Mouse (Mus musculus): ENCODE measurements around the gene Cmtm2b. TPM values are rescaled to one million over a fixed set of nuclear protein-coding genes. Genes with fewer than 3 reads are reported as not detected.

Gene Cmtm2b
- polyA plus RNA-seq, 1 experiment from 2014 or later = not detected

GRCm38 (mm10) chr8:104334196-104334595 is 12.2 kb downstream of the Cmtm2b start:
- Histone ChIP-seq H3K27ac (no peak overlapping the region), H3K4me3 (no peak overlapping the region), H3K4me1 (peaks cover 1% of the 10 kb centered on the region; the same call in 1 of the 2 replicates), H3K36me3 (no peaks in the 10 kb centered on the region), H3K9me3 (replicated peaks) (no peaks in the 10 kb centered on the region), H3K27me3 (ENCODE audit: low read depth, poor library complexity, severe bottlenecking) (no peaks in the 10 kb centered on the region)
- no peak for DNase-seq (ENCODE audit: low spot score)
- WGBS = 81% methylated on average over 1 of the region's 1 CpGs

GRCm38 (mm10) chr8:104336806-104337205 is 14.8 kb downstream of the Cmtm2b start:
- H3K27me3 ChIP-seq (ENCODE audit: low read depth, poor library complexity, severe bottlenecking) = no peaks in the 10 kb centered on the region
- H3K27ac ChIP-seq = no peak overlapping the region
- no peaks in the 10 kb centered on the region for H3K9me3 ChIP-seq (replicated peaks)
- peaks cover 26% of the 10 kb centered on the region for H3K4me1 ChIP-seq
- peak; percentile 23 for DNase-seq (ENCODE audit: low spot score)
- H3K4me3 ChIP-seq = no peak overlapping the region
- WGBS = 85% methylated on average over 1 of the region's 1 CpGs
- H3K36me3 ChIP-seq = no peaks in the 10 kb centered on the region

- H3K27me3 ChIP-seq (ENCODE audit: low read depth, poor library complexity, severe bottlenecking) = no peaks in the 10 kb centered on the region
- H3K9me3 ChIP-seq (replicated peaks) = no peaks in the 10 kb centered on the region
- DNase-seq (ENCODE audit: low spot score) = peak; percentile 28
- H3K36me3 ChIP-seq = no peaks in the 10 kb centered on the region
- H3K4me3 ChIP-seq = no peak overlapping the region
- H3K4me1 ChIP-seq = peaks cover 27% of the 10 kb centered on the region
- H3K27ac ChIP-seq = no peak overlapping the region
- WGBS = 52% methylated on average over 3 of the region's 3 CpGs
These were observed 15.9 kb downstream of the Cmtm2b start for GRCm38 (mm10) chr8:104337890-104338289.

GRCm38 (mm10) chr8:104339229-104339982 is 17.4 kb downstream of the Cmtm2b start, which contains the start of gene Cmtm3:
Cmtm3 (plus strand) TSS chr8:104339410.
- DNase-seq (ENCODE audit: low spot score) = peak; percentile 32
- peak within 1 kb of the TSS; percentile 90 for H3K27ac ChIP-seq

GRCm38 (mm10) chr8:104339983-104340232 is 17.9 kb downstream of the Cmtm2b start:
- peak overlapping the region; percentile 90 for H3K27ac ChIP-seq
- DNase-seq (ENCODE audit: low spot score) = peak; percentile 36

More at GRCm38 (mm10) chr8:104339229-104339982, 17.4 kb downstream of the Cmtm2b start, which contains the start of gene Cmtm3:
- no peaks in the 10 kb centered on the region for H3K9me3 ChIP-seq (replicated peaks)
- WGBS = 16% methylated on average over 18 of the region's 18 CpGs
- no peaks in the 10 kb centered on the region for H3K27me3 ChIP-seq (ENCODE audit: low read depth, poor library complexity, severe bottlenecking)
- peaks cover 32% of the 10 kb centered on the region for H3K4me1 ChIP-seq
- peak within 1 kb of the TSS; percentile 68 for H3K4me3 ChIP-seq
- H3K36me3 ChIP-seq = no peaks in the 10 kb centered on the region

GRCm38 (mm10) chr8:104340233-104341105 is 18.4 kb downstream of the Cmtm2b start:
- H3K4me3 ChIP-seq = peak overlapping the region; percentile 68
- no peaks in the 10 kb centered on the region for H3K27me3 ChIP-seq (ENCODE audit: low read depth, poor library complexity, severe bottlenecking)
- DNase-seq (ENCODE audit: low spot score) = peak; percentile 86
- H3K4me1 ChIP-seq = peaks cover 32% of the 10 kb centered on the region
- peaks cover 7% of the 10 kb centered on the region; the same call in 1 of the 2 replicates for H3K36me3 ChIP-seq
- under 1% methylated on average over 51 of the region's 54 CpGs for WGBS
- H3K9me3 ChIP-seq (replicated peaks) = no peaks in the 10 kb centered on the region
- H3K27ac ChIP-seq = peak overlapping the region; percentile 90

More at GRCm38 (mm10) chr8:104339983-104340232, 17.9 kb downstream of the Cmtm2b start:
- H3K27me3 ChIP-seq (ENCODE audit: low read depth, poor library complexity, severe bottlenecking) = no peaks in the 10 kb centered on the region
- peak overlapping the region; percentile 68 for H3K4me3 ChIP-seq
- H3K36me3 ChIP-seq = peaks cover 4% of the 10 kb centered on the region; the same call in 1 of the 2 replicates
- no peaks in the 10 kb centered on the region for H3K9me3 ChIP-seq (replicated peaks)
- peaks cover 32% of the 10 kb centered on the region for H3K4me1 ChIP-seq
- WGBS = 1% methylated on average over 6 of the region's 6 CpGs

GRCm38 (mm10) chr8:104341106-104341561 is 19.1 kb downstream of the Cmtm2b start:
- peak overlapping the region; percentile 68 for H3K4me3 ChIP-seq
- peak overlapping the region; percentile 90 for H3K27ac ChIP-seq
- no peak for DNase-seq (ENCODE audit: low spot score)
- H3K9me3 ChIP-seq (replicated peaks) = no peaks in the 10 kb centered on the region
- no peaks in the 10 kb centered on the region for H3K27me3 ChIP-seq (ENCODE audit: low read depth, poor library complexity, severe bottlenecking)
- peaks cover 13% of the 10 kb centered on the region for H3K36me3 ChIP-seq
- under 1% methylated on average over 24 of the region's 24 CpGs for WGBS
- peaks cover 32% of the 10 kb centered on the region for H3K4me1 ChIP-seq

GRCm38 (mm10) chr8:104341678-104342077 is 19.6 kb downstream of the Cmtm2b start:
- 48% methylated on average over 6 of the region's 6 CpGs for WGBS
- Histone ChIP-seq H3K27me3 (ENCODE audit: low read depth, poor library complexity, severe bottlenecking) (no peaks in the 10 kb centered on the region), H3K4me1 (peaks cover 34% of the 10 kb centered on the region), H3K9me3 (replicated peaks) (no peaks in the 10 kb centered on the region), H3K4me3 (peak overlapping the region; percentile 68), H3K27ac (peak overlapping the region; percentile 90), H3K36me3 (peaks cover 19% of the 10 kb centered on the region)
- DNase-seq (ENCODE audit: low spot score) = no peak

GRCm38 (mm10) chr8:104342426-104342825 is 20.4 kb downstream of the Cmtm2b start:
- Histone ChIP-seq H3K4me1 (peaks cover 39% of the 10 kb centered on the region), H3K4me3 (no peak overlapping the region), H3K27ac (no peak overlapping the region), H3K9me3 (replicated peaks) (no peaks in the 10 kb centered on the region), H3K27me3 (ENCODE audit: low read depth, poor library complexity, severe bottlenecking) (no peaks in the 10 kb centered on the region), H3K36me3 (peaks cover 26% of the 10 kb centered on the region)
- no peak for DNase-seq (ENCODE audit: low spot score)
- 81% methylated on average over 5 of the region's 5 CpGs for WGBS

GRCm38 (mm10) chr8:104343957-104344356 is 21.9 kb downstream of the Cmtm2b start:
- Histone ChIP-seq H3K4me1 (peaks cover 39% of the 10 kb centered on the region), H3K9me3 (replicated peaks) (no peaks in the 10 kb centered on the region), H3K27ac (no peak overlapping the region), H3K36me3 (peaks cover 39% of the 10 kb centered on the region), H3K27me3 (ENCODE audit: low read depth, poor library complexity, severe bottlenecking) (no peaks in the 10 kb centered on the region), H3K4me3 (no peak overlapping the region)
- WGBS = 17% methylated on average over 7 of the region's 7 CpGs
- peak; percentile 92 for DNase-seq (ENCODE audit: low spot score)

GRCm38 (mm10) chr8:104344622-104345021 is 22.6 kb downstream of the Cmtm2b start:
- no peak overlapping the region for H3K27ac ChIP-seq
- no peak for DNase-seq (ENCODE audit: low spot score)
- H3K9me3 ChIP-seq (replicated peaks) = no peaks in the 10 kb centered on the region
- 89% methylated on average over 5 of the region's 5 CpGs for WGBS
- H3K4me1 ChIP-seq = peaks cover 34% of the 10 kb centered on the region
- H3K36me3 ChIP-seq = peaks cover 40% of the 10 kb centered on the region
- H3K27me3 ChIP-seq (ENCODE audit: low read depth, poor library complexity, severe bottlenecking) = no peaks in the 10 kb centered on the region
- H3K4me3 ChIP-seq = no peak overlapping the region

GRCm38 (mm10) chr8:104346706-104347105 is 24.7 kb downstream of the Cmtm2b start:
- DNase-seq (ENCODE audit: low spot score) = no peak
- peaks cover 15% of the 10 kb centered on the region for H3K4me1 ChIP-seq
- peaks cover 46% of the 10 kb centered on the region for H3K36me3 ChIP-seq
- WGBS = 57% methylated on average over 12 of the region's 12 CpGs
- H3K27me3 ChIP-seq (ENCODE audit: low read depth, poor library complexity, severe bottlenecking) = no peaks in the 10 kb centered on the region
- H3K27ac ChIP-seq = peak overlapping the region; percentile 30; the same call in 1 of the 2 replicates
- H3K9me3 ChIP-seq (replicated peaks) = no peaks in the 10 kb centered on the region
- no peak overlapping the region for H3K4me3 ChIP-seq

- H3K27me3 ChIP-seq (ENCODE audit: low read depth, poor library complexity, severe bottlenecking) = no peaks in the 10 kb centered on the region
- peaks cover 64% of the 10 kb centered on the region for H3K36me3 ChIP-seq
- H3K9me3 ChIP-seq (replicated peaks) = no peaks in the 10 kb centered on the region
- H3K4me1 ChIP-seq = peaks cover 8% of the 10 kb centered on the region; the same call in 1 of the 2 replicates
- no peak overlapping the region for H3K27ac ChIP-seq
- DNase-seq (ENCODE audit: low spot score) = no peak
- H3K4me3 ChIP-seq = no peak overlapping the region
- 86% methylated on average over 5 of the region's 5 CpGs for WGBS
These were observed 26.9 kb downstream of the Cmtm2b start for GRCm38 (mm10) chr8:104348971-104349370.

Measured in limb, embryonic 10.5 days (tissue).